Mouse (Mus musculus): ENCODE data around the gene Myadml2.

Myadml2 gene

DNA sequence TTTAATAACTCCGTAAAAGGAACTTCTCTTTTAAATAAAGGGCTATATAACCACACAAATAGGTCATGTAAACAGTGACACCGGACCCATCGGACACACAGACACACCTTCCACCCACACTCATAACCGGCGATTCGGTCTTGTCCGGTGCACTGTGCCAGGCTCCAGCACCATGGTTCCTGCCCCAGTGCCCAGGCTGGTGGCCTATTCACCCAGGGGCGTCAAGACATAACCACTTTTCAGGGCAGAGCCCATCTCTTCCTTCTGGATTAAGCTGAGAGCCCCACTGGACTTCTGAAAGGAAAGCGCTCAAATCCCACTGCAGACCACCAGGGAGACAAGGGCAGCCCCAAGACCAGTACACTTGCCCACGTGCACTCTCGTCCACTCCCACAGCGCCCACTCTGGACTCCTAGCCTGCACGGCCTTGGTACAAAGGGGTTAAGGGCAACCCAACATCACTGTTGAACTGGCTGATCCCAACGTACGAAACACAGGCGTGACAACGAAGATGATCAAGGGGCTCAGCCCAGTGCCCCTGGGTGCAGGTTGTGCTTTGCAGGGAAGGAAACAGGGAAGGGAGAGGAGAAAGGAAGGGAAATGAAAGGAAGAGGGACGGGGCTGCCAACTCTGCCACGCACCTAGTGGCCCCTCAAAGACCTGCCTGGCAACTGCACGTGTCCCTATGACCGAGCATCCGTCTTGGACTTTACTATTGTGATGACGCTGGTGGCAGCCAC is 19.2 kb downstream of the Myadml2 start:
- DNase-seq: no peak

- DNase-seq: no peak
Observed at GRCm38 (mm10) chr11:120627468-120628300, 20.3 kb downstream of the Myadml2 start.

DNA sequence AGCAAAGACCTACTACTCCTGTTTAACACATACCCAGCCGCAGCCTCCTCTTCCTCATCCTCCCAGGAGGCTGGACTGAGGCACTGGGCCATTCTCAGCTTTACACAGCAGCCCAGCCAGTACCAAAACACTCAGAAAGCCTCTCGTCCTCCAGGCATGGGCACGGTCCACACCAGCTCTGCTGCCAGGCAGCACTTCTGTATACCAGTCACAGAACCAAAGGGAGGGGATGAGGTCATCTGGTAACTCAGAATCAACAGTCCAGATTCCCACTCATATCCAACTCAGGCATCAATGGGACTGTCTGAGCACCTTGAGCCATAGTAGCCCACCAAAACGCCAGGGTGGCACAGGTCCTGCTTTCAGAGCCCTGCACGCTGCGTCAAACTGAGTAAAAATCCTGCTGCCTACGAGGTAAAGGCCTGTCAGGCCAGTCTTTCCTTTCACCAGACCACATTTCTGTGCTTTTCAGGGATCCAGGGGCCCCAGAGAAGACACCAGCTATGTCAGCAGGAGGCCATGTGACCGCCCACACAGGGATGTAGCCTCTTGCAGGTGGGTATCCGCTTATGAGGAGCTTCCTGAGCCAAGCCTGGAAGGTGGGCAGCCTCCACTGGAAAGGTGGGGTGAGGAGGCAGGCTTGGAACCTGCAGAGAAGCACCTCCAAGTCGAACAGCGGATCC is 21.0 kb downstream of the Myadml2 start:
- no peak for DNase-seq

- no peak for DNase-seq
Observed at GRCm38 (mm10) chr11:120625152-120625775, 22.7 kb downstream of the Myadml2 start, which contains the start of gene Sirt7. Gene Sirt7 (minus strand): TSS chr11:120625240.

GRCm38 (mm10) chr11:120624680-120625111 is 23.3 kb downstream of the Myadml2 start:
- peak; percentile 93 for DNase-seq

- DNase-seq: peak; percentile 78
Observed at GRCm38 (mm10) chr11:120623961-120624679, 23.8 kb downstream of the Myadml2 start.

DNA sequence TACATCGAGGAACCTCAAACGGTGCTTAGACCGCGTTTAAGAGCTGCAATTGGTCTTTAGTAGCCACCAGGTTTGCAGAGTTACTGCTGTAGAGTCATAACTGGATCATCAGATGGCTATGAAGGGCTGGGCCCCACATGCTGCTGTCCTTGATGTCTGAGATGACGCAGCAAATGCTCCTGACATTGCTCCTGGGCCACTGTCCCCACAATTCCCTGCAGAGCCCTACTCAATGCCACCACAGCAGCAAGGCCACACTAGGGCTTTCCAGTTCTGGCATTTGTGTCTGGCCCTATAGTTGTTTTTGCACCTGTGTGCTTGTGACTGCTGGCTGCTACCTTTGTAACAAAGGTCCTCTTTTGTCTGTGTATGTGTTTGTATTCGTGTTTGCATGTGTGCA is 25.2 kb downstream of the Myadml2 start:
- no peak for DNase-seq

- no peak for DNase-seq
Observed at GRCm38 (mm10) chr11:120620195-120620594, 27.8 kb downstream of the Myadml2 start.

- no peak for DNase-seq
Observed at GRCm38 (mm10) chr11:120618619-120619535, 29.1 kb downstream of the Myadml2 start.

DNA sequence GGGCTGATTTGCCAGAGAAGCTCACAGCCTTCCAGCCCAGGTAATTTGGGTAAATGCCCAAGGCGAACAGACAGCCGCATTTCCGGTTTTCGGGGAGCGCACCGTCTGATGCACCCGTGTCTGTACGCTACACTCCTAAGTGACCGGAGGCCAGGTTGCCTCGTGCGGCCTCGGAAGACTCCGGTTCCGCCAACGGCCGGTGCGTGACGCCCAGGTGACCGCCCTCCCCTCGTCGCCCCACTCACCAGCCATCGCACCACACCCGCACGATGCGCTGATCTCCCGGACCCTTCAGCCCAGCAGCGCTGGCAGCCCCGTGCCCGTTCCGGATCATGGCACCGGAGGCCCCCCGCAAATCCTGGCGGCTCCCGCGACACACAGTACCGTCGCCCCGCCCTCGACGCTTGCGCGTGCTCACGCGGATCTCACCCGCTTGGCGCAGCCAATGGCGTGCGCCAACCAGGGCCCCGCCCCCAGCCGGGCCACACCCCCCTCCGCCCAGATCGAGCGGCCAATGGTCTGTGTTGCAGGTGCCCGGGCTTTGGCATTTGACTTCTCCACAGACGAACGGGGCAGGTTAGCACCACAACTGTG is 30.3 kb downstream of the Myadml2 start, which contains the start of gene Pcyt2:
Gene Pcyt2 (minus strand): TSS at position 418 of the 594 bp plus-strand sequence.
- peak; percentile 97 for DNase-seq

- no peak for DNase-seq
Observed at GRCm38 (mm10) chr11:120616617-120617294, 31.2 kb downstream of the Myadml2 start.

DNA sequence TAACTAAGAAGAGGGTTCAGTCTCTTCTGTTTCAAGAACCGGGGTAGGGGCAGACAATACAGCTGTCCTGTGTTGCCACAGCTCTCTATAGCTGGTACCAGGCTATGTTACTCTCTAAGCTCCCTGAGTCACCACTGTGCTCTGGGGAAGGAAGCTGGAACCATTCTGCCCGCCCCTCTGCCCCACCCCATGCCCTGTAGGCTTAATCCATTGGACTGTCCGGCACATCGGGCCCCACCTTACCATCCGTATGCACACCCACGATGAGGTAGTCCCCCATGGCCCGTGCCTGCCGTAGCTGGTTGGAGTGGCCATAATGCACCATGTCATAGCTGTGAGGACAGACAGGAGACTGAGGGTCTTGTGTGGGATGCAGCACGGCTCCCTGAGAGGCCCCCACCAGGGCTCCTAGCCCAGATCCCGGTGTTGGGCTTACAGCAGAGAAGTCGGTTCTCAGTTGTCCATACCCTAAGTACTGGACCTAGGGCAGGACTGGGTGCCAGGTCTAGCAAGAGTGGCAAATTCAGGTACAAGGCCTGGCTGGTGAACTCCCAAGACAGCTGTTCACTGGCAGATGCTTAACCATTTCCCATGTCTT is 32.3 kb downstream of the Myadml2 start:
- DNase-seq: no peak

- DNase-seq: no peak
Observed at GRCm38 (mm10) chr11:120615167-120615566, 32.8 kb downstream of the Myadml2 start.

- no peak for DNase-seq
Observed at GRCm38 (mm10) chr11:120613976-120614375, 34.0 kb downstream of the Myadml2 start.

GRCm38 (mm10) chr11:120613481-120613972 is 34.4 kb downstream of the Myadml2 start:
- no peak for DNase-seq

- DNase-seq: peak; percentile 62
Observed at GRCm38 (mm10) chr11:120612763-120613162, 35.2 kb downstream of the Myadml2 start.

DNA sequence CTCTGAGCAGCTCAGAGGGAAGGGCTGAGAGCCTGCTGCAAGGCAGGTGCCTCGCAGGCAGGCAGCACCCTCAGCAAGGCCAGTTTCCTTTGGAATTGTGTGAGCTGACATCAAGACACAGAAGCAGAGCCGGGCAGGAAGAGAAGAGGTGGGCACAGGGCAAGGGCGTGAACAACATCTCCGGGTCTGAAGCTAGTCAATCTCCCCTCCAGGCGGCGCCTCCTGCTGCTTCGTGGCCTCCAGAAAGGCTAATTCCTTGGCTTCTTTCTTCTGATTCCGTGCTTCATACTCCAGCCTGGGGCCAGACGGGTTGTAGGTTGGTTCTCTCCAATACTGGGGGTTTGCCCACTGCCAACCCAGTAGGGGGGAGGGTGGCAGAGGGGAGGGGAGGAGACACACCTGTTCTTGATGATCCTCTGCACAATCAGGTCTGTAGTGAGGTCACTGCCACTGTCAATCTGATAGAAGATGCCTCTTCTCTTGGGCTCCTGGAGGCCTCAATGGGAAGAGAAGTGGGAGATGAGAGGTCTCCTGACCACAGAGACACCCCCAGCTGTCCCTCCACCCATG is 37.4 kb downstream of the Myadml2 start:
- DNase-seq: no peak

DNA sequence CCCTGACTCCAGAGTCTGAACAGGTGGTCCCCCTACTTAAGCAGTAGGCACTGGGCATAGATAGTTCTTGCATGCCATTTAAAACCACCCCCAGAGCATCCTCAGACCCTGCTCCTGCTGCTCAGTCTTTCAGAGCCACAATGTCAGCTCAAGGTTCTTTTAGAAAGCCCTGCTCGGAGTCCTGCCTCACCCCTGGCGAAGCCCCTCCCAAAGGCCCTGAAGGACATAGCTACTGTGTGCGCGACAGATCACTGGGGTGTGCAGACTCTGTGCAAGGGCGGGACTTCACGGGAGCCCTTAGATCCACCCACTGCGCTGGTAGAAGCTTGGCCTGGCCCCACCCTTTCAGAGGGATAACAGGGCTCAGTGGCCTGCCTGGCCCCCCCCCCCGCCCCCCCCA is 38.7 kb downstream of the Myadml2 start:
- DNase-seq: peak; percentile 21
